Mouse (Mus musculus) urinary bladder, postnatal 14 days (tissue): ENCODE measurements around the gene Gng7.
A peak's percentile ranks its signal among the peaks of the same experiment; 100 is the strongest.

ENCODE experiments used
- DNase-seq: peaks from one replicate; pipeline ENCODE4 v3.0.0; 2021; ENCODE audit warnings: low spot score

The Gng7 gene

GRCm38 (mm10) chr10:80968106-80968505 is 46.6 kb downstream of the Gng7 start:
- no peak for DNase-seq

- no peak for DNase-seq
These were observed 47.6 kb downstream of the Gng7 start for GRCm38 (mm10) chr10:80967101-80967656.

GRCm38 (mm10) chr10:80966296-80966695 is 48.4 kb downstream of the Gng7 start:
- no peak for DNase-seq

- no peak for DNase-seq
These were observed 51.4 kb downstream of the Gng7 start for GRCm38 (mm10) chr10:80963031-80963975.

GRCm38 (mm10) chr10:80962585-80962984 is 52.2 kb downstream of the Gng7 start:
- DNase-seq: no peak

- DNase-seq: peak; percentile 51
These were observed 52.7 kb downstream of the Gng7 start for GRCm38 (mm10) chr10:80962051-80962472.

- peak; percentile 74 for DNase-seq
These were observed 53.9 kb downstream of the Gng7 start for GRCm38 (mm10) chr10:80960551-80961508.

GRCm38 (mm10) chr10:80958979-80959637 is 55.6 kb downstream of the Gng7 start:
- no peak for DNase-seq

GRCm38 (mm10) chr10:80957791-80958190 is 57.0 kb downstream of the Gng7 start:
- DNase-seq: no peak

GRCm38 (mm10) chr10:80956901-80957300 is 57.8 kb downstream of the Gng7 start:
- no peak for DNase-seq

GRCm38 (mm10) chr10:80956385-80956784 is 58.4 kb downstream of the Gng7 start:
- no peak for DNase-seq

GRCm38 (mm10) chr10:80955536-80955935 is 59.2 kb downstream of the Gng7 start:
- DNase-seq: peak; percentile 68

- DNase-seq: no peak
These were observed 59.9 kb downstream of the Gng7 start for GRCm38 (mm10) chr10:80954843-80955242.

GRCm38 (mm10) chr10:80954415-80954814 is 60.3 kb downstream of the Gng7 start:
- no peak for DNase-seq

GRCm38 (mm10) chr10:80952449-80952848 is 62.3 kb downstream of the Gng7 start:
- DNase-seq: no peak

GRCm38 (mm10) chr10:80951761-80952390 is 62.9 kb downstream of the Gng7 start:
- DNase-seq: no peak

GRCm38 (mm10) chr10:80950314-80950713 is 64.4 kb downstream of the Gng7 start:
- DNase-seq: no peak

- no peak for DNase-seq
These were observed 65.7 kb downstream of the Gng7 start for GRCm38 (mm10) chr10:80949081-80949480.

- no peak for DNase-seq
These were observed 66.2 kb downstream of the Gng7 start for GRCm38 (mm10) chr10:80948570-80948969.

- peak; percentile 76 for DNase-seq
These were observed 66.9 kb downstream of the Gng7 start for GRCm38 (mm10) chr10:80947802-80948201.
